Mouse (Mus musculus) thymus, adult 2 months (tissue): ENCODE data around the gene Drd2.

Source experiments
- CTCF ChIP-seq: fragments of 200-500 bp; IDR thresholded peaks from 2 replicates; pipeline ENCODE4 v1.5.1; 2012; ENCODE audit warnings: mild to moderate bottlenecking, control low read depth, low read length, moderate library complexity, borderline replicate concordance; ENCODE audit not compliant: control insufficient read depth, poor library complexity, insufficient read depth; ENCODE audit errors: extremely low read depth
- POLR2A ChIP-seq: fragments of 200-500 bp; IDR thresholded peaks from 2 replicates; pipeline ENCODE4 v1.6.1; 2012; ENCODE audit warnings: mild to moderate bottlenecking, low read length, control low read depth, moderate library complexity; ENCODE audit not compliant: control insufficient read depth, poor library complexity, insufficient read depth; ENCODE audit errors: extremely low read depth

DNA sequence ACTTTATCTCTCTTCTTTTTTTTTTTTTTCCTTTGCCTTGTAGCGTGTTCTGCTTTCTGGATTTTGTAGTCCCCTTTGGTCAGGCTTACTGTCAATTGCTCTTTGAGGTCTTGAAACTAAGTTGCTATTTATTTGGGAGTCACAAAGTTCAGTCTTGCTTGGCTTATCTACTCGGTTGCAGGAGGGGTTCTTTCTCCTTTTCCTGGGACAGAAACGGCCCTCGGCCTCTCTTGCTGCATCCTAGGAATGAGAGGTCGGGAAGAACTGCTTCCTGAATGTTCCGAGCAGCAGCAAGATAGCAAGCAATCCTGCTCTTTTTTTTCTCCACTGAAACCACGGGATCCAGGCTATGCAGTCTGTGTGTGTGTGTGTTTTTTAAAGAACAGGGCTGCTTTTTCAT lies 44.9 kb downstream of the Drd2 start:
- TF ChIP-seq CTCF (no peak), POLR2A (no peak)
